Mouse (Mus musculus): ENCODE measurements around the gene Zfp423.

DNA sequence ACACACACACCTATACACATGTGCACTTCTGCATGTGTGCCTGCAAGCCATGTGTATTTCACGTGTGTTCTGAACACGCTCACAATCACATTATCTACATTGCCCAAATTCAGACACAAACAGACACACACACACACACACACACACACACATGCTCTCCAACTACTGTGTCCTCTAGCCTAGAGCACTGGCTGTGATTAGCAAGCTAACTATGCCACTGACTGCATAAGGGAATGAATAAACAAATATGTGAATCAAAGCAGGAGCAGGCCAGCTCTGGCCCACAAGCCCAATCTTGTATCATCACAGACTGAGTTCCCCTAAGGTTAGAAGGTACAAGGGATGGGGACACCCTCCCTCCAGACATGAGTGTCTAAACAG is 147.3 kb downstream of the Zfp423 start:
- no peak for TF ChIP-seq CTCF (IDR thresholded peaks at IDR 0.05; ENCODE audit: low read depth)
- no peak for TF ChIP-seq EP300 (IDR thresholded peaks at IDR 0.05; ENCODE audit: low read depth)

Measured in heart, postnatal 0 days (tissue).